Mouse (Mus musculus): Measurements from ENCODE around the gene Vmn1r121.
"Not testable (repeated sequence)": the region's sequence is repeated elsewhere in the genome, so short reads cannot be mapped to it uniquely, and the experiment has no call there.

Vmn1r121 gene

DNA sequence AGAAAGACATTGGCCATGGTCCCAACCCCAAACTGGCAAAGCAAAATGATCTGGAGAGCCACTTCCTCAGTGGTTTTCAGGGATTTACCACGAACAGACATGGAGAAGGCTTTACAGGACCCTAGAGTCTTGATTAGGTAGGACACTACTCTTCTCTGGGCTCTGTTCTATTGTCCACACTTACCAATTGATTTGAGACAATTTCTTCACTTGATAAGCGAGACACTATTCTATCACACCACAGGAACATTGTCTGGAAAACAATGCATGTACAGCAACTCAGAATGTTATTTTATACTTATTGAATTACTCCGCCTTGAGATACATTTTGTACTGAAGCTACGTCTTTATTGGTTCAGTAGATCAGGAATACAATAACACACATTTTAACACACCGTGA lies at the start of gene Vmn1r121:
Gene Vmn1r121 (minus strand): TSS at position 101 of the 400 bp plus-strand sequence.
- in situ Hi-C loops (cut with MboI; ENCODE audit: unreplicated experiment in 2 of 2), result not testable (repeated sequence)

DNA sequence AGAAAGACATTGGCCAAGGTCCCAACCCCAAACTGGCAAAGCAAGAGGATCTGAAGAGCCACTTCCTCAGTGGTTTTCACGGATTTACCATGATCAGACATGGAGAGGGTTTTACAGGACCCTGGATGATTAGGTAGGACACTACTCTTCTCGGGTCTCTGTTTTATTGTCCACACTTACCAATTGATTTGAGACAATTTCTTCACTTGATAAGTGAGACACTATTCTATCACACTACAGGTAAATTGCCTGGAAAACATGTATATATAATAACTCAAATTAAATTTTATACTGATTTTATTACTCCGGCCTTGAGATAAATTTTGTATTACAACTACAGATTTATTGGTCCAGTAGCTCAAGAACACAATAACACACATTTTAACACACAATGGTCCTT lies 35.7 kb upstream of the Vmn1r121 start, which contains the start of gene Vmn1r122:
Gene Vmn1r122 (minus strand): TSS at position 101 of the 400 bp plus-strand sequence.
- in situ Hi-C loops (cut with MboI; ENCODE audit: unreplicated experiment in 2 of 2), result not testable (repeated sequence)

DNA sequence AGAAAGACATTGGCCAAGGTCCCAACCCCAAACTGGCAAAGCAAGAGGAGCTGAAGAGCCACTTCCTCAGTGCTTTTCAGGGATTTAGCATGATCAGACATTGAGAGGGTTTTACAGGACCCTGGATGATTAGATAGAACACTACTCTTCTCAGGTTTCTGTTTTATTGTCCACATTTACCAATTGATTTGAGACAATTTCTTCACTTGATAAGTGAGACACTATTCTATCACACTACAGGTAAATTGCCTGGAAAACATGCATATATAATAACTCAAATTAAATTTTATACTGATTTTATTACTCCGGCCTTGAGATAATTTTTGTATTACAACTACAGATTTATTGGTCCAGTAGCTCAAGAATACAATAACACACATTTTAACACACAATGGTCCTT lies 44.6 kb downstream of the Vmn1r121 start, which contains the start of gene Vmn1r120:
Gene Vmn1r120 (minus strand): TSS at position 101 of the 400 bp plus-strand sequence.
- in situ Hi-C loops (cut with MboI; ENCODE audit: unreplicated experiment in 2 of 2), result not testable (repeated sequence)
